Mouse (Mus musculus) hindbrain, embryonic 14.5 days (tissue): ENCODE data around the gene Mrps18a. TPM values are rescaled to one million over a fixed set of nuclear protein-coding genes. Genes with fewer than 3 reads are reported as not detected.
A peak's percentile ranks its signal among the peaks of the same experiment; 100 is the strongest.

ENCODE experiments used
- ATAC-seq: fragments of 200-750 bp; cut with Nextera tagmentation; 2 replicates; pipeline ENCODE4 v1.8.0; 2017; ENCODE audit warnings: moderate number of reproducible peaks, mild to moderate bottlenecking, moderate TSS enrichment, moderate library complexity; ENCODE audit not compliant: low FRiP score
- DNase-seq: peaks from one replicate; pipeline ENCODE4 v3.0.0-alpha.2; 2015; ENCODE audit warnings: low spot score
- H3K27ac ChIP-seq: fragments of 300-500 bp; sonication (generic); 2 replicates; pipeline ENCODE4 v1.5.1; 2014; ENCODE audit warnings: mild to moderate bottlenecking, moderate library complexity
- H3K27me3 ChIP-seq: fragments of 300-500 bp; sonication (generic); 2 replicates; pipeline ENCODE4 v1.6.1; 2014; ENCODE audit warnings: mild to moderate bottlenecking, low read length, mixed read lengths; ENCODE audit not compliant: control insufficient read depth, insufficient read depth
- H3K36me3 ChIP-seq: fragments of 300-500 bp; sonication (generic); replicated peaks from 2 replicates; pipeline ENCODE4 v1.6.1; 2014; ENCODE audit not compliant: control insufficient read depth, insufficient read depth
- H3K4me1 ChIP-seq: fragments of 300-500 bp; sonication (generic); replicated peaks from 2 replicates; pipeline ENCODE4 v1.6.1; 2014; ENCODE audit warnings: antibody characterized with exemption, low read length, mixed read lengths; ENCODE audit not compliant: control insufficient read depth, insufficient read depth
- H3K4me2 ChIP-seq: fragments of 300-500 bp; sonication (generic); replicated peaks from 2 replicates; pipeline ENCODE4 v1.6.1; 2014; ENCODE audit warnings: mild to moderate bottlenecking, moderate library complexity
- H3K4me3 ChIP-seq: fragments of 300-500 bp; sonication (generic); replicated peaks from 2 replicates; pipeline ENCODE4 v1.5.1; 2014; ENCODE audit warnings: mild to moderate bottlenecking, low read length
- H3K9ac ChIP-seq: fragments of 300-500 bp; sonication (generic); 2 replicates; pipeline ENCODE4 v1.6.1; 2014
- H3K9me3 ChIP-seq: fragments of 300-500 bp; sonication (generic); 2 replicates; pipeline ENCODE4 v1.6.1; 2016; ENCODE audit warnings: low read length; ENCODE audit not compliant: control insufficient read depth
- WGBS: fragments of 180-500 bp; shearing (Covaris S2); extraction: QIAGEN DNeasy Blood & Tissue Kit; methylation state at CpG from one replicate; pipeline ENCODE4 v1.1.7; 2014; 5-methylcytosine and 5-hydroxymethylcytosine counted together
- polyA plus RNA-seq: library from polyadenylated mRNA; unstranded; fragments of >200 nt; fragmentation: Nextera tagmentation; extraction: Ambion mirVana; gene quantifications from 2 replicates; pipeline ENCODE4 v1.2.1, GENCODE M21; 2014

Mrps18a gene
- polyA plus RNA-seq, 1 experiment from 2014 or later: 148 TPM

GRCm38 (mm10) chr17:46129741-46130498 lies 19.1 kb downstream of the Mrps18a start:
- Histone ChIP-seq H3K36me3 (peaks cover 54% of the 10 kb centered on the region), H3K9ac (no peak overlapping the region), H3K4me1 (no peaks in the 10 kb centered on the region), H3K27ac (no peak overlapping the region), H3K4me2 (no peak overlapping the region), H3K4me3 (no peak overlapping the region), H3K27me3 (no peaks in the 10 kb centered on the region), H3K9me3 (no peaks in the 10 kb centered on the region)
- 84% methylated on average over 13 of the region's 13 CpGs for WGBS
- no peak for ATAC-seq
- no peak for DNase-seq

GRCm38 (mm10) chr17:46132058-46132718 lies 21.4 kb downstream of the Mrps18a start:
- peak; percentile 85 for DNase-seq
- WGBS: 14% methylated on average over 12 of the region's 12 CpGs
- ATAC-seq: peak; percentile 54; the same call in 1 of the 2 replicates
- H3K9ac ChIP-seq: no peak overlapping the region
- H3K4me3 ChIP-seq: no peak overlapping the region
- no peaks in the 10 kb centered on the region for H3K4me1 ChIP-seq
- no peaks in the 10 kb centered on the region for H3K9me3 ChIP-seq
- peaks cover 32% of the 10 kb centered on the region for H3K36me3 ChIP-seq
- H3K27me3 ChIP-seq: no peaks in the 10 kb centered on the region
- H3K4me2 ChIP-seq: no peak overlapping the region
- H3K27ac ChIP-seq: no peak overlapping the region

- peaks cover 25% of the 10 kb centered on the region for H3K36me3 ChIP-seq
- ATAC-seq (0 out of 2 replicates have a peak, but pooled peaks have one; percentile 16), DNase-seq (no peak)
- WGBS: 72% methylated on average over 8 of the region's 8 CpGs
- H3K4me2 ChIP-seq: no peak overlapping the region
- H3K4me1 ChIP-seq: no peaks in the 10 kb centered on the region
- no peak overlapping the region for H3K9ac ChIP-seq
- no peak overlapping the region for H3K4me3 ChIP-seq
- H3K9me3 ChIP-seq: no peaks in the 10 kb centered on the region
- H3K27me3 ChIP-seq: no peaks in the 10 kb centered on the region
- H3K27ac ChIP-seq: no peak overlapping the region
Observed at GRCm38 (mm10) chr17:46132862-46133261, 22.1 kb downstream of the Mrps18a start.

- DNase-seq (no peak), ATAC-seq (no peak)
- Histone ChIP-seq H3K4me3 (no peak overlapping the region), H3K27me3 (no peaks in the 10 kb centered on the region), H3K9me3 (no peaks in the 10 kb centered on the region), H3K36me3 (no peaks in the 10 kb centered on the region), H3K4me2 (no peak overlapping the region), H3K27ac (no peak overlapping the region), H3K4me1 (peaks cover 5% of the 10 kb centered on the region; the same call in 1 of the 2 replicates), H3K9ac (no peak overlapping the region)
- 87% methylated on average over 8 of the region's 8 CpGs for WGBS
Observed at GRCm38 (mm10) chr17:46138563-46139236, 27.9 kb downstream of the Mrps18a start.

- H3K9ac ChIP-seq: no peak overlapping the region
- WGBS: 92% methylated on average over 3 of the region's 3 CpGs
- no peak overlapping the region for H3K4me2 ChIP-seq
- DNase-seq: no peak
- no peaks in the 10 kb centered on the region for H3K9me3 ChIP-seq
- no peak overlapping the region for H3K27ac ChIP-seq
- no peaks in the 10 kb centered on the region for H3K27me3 ChIP-seq
- no peaks in the 10 kb centered on the region for H3K36me3 ChIP-seq
- H3K4me1 ChIP-seq: peaks cover 5% of the 10 kb centered on the region; the same call in 1 of the 2 replicates
- no peak overlapping the region for H3K4me3 ChIP-seq
- no peak for ATAC-seq
Observed at GRCm38 (mm10) chr17:46139872-46140271, 29.1 kb downstream of the Mrps18a start.

GRCm38 (mm10) chr17:46143578-46144423 lies 33.0 kb downstream of the Mrps18a start, which contains the start of gene Rsph9:
Gene Rsph9, minus strand, starts transcription at chr17:46144216.
- ATAC-seq (peak; percentile 94), DNase-seq (peak; percentile 73)
- peak within 1 kb of the TSS; percentile 39 for H3K4me3 ChIP-seq
- H3K27ac ChIP-seq: 0 out of 2 replicates have a peak within 1 kb of the TSS, but pooled peaks have one; percentile 12
- peak within 1 kb of the TSS; percentile 65 for H3K4me2 ChIP-seq
- peaks cover 5% of the 10 kb centered on the region; the same call in 1 of the 2 replicates for H3K4me1 ChIP-seq
- WGBS: 5% methylated on average over 37 of the region's 37 CpGs
- no peaks in the 10 kb centered on the region for H3K9me3 ChIP-seq
- peaks cover 32% of the 10 kb centered on the region for H3K36me3 ChIP-seq
- peak within 1 kb of the TSS; percentile 57 for H3K9ac ChIP-seq
- no peaks in the 10 kb centered on the region for H3K27me3 ChIP-seq

- Histone ChIP-seq H3K9me3 (no peaks in the 10 kb centered on the region), H3K36me3 (peaks cover 9% of the 10 kb centered on the region), H3K27me3 (no peaks in the 10 kb centered on the region), H3K9ac (peak within 1 kb of the TSS; percentile 78), H3K4me3 (peak within 1 kb of the TSS; percentile 57), H3K27ac (peak within 1 kb of the TSS; percentile 44), H3K4me1 (peaks cover 8% of the 10 kb centered on the region), H3K4me2 (peak within 1 kb of the TSS; percentile 95)
- DNase-seq: peak; percentile 82
- ATAC-seq: peak; percentile 91
- WGBS: 10% methylated on average over 33 of the region's 33 CpGs
Observed at GRCm38 (mm10) chr17:46152847-46153782, 42.3 kb downstream of the Mrps18a start, which contains the start of gene Mad2l1bp. Gene Mad2l1bp, minus strand, starts transcription at chr17:46153553.

- no peak overlapping the region for H3K27ac ChIP-seq
- ATAC-seq (no peak), DNase-seq (no peak)
- H3K9ac ChIP-seq: no peak overlapping the region
- no peaks in the 10 kb centered on the region for H3K27me3 ChIP-seq
- no peak overlapping the region for H3K4me2 ChIP-seq
- no peaks in the 10 kb centered on the region for H3K36me3 ChIP-seq
- no peaks in the 10 kb centered on the region for H3K9me3 ChIP-seq
- no peak overlapping the region for H3K4me3 ChIP-seq
- peaks cover 8% of the 10 kb centered on the region for H3K4me1 ChIP-seq
- WGBS: 99% methylated on average over 3 of the region's 3 CpGs
Observed at GRCm38 (mm10) chr17:46154336-46154735, 43.5 kb downstream of the Mrps18a start.
